Mouse (Mus musculus) adrenal gland, postnatal 25 days (tissue): ENCODE measurements around the gene Pip4k2b. TPM values are rescaled to one million over a fixed set of nuclear protein-coding genes. Genes with fewer than 3 reads are reported as not detected.
A peak's percentile ranks its signal among the peaks of the same experiment; 100 is the strongest.
"Not testable (repeated sequence)": the region's sequence is repeated elsewhere in the genome, so short reads cannot be mapped to it uniquely, and the experiment has no call there.

ENCODE experiments used
- DNase-seq: peaks from one replicate; pipeline ENCODE4 v3.0.0; 2021; ENCODE audit warnings: mixed read lengths
- total RNA-seq: library from RNA; stranded (reverse); gene quantifications from 2 replicates; pipeline ENCODE4 v1.2.3, GENCODE M21; 2021

Gene Pip4k2b
- total RNA-seq, 1 experiment from 2014 or later, result 30.7 TPM

GRCm38 (mm10) chr11:97753277-97753676 is 8.8 kb upstream of the Pip4k2b start:
- DNase-seq, result no peak

- no peak for DNase-seq
These were observed 4.0 kb upstream of the Pip4k2b start for GRCm38 (mm10) chr11:97748496-97748895.

GRCm38 (mm10) chr11:97747773-97748172 is 3.3 kb upstream of the Pip4k2b start:
- DNase-seq, result no peak

GRCm38 (mm10) chr11:97745331-97745721 is 822 bp upstream of the Pip4k2b start:
- DNase-seq, result no peak

- peak; percentile 98 for DNase-seq
These were observed 320 bp upstream of the Pip4k2b start for GRCm38 (mm10) chr11:97744718-97745330.

- DNase-seq, result no peak
These were observed 1.1 kb downstream of the Pip4k2b start for GRCm38 (mm10) chr11:97743423-97743822.

GRCm38 (mm10) chr11:97742591-97742990 is 1.9 kb downstream of the Pip4k2b start:
- DNase-seq, result no peak

- DNase-seq, result no peak
These were observed 2.3 kb downstream of the Pip4k2b start for GRCm38 (mm10) chr11:97742157-97742556.

- no peak for DNase-seq
These were observed 4.3 kb downstream of the Pip4k2b start for GRCm38 (mm10) chr11:97740190-97740589.

- no peak for DNase-seq
These were observed 5.3 kb downstream of the Pip4k2b start for GRCm38 (mm10) chr11:97739155-97739554.

GRCm38 (mm10) chr11:97738703-97739102 is 5.8 kb downstream of the Pip4k2b start:
- DNase-seq, result no peak

GRCm38 (mm10) chr11:97737600-97737999 is 6.9 kb downstream of the Pip4k2b start:
- no peak for DNase-seq

- no peak for DNase-seq
These were observed 7.9 kb downstream of the Pip4k2b start for GRCm38 (mm10) chr11:97736645-97737044.

- DNase-seq, result not testable (repeated sequence)
These were observed 9.7 kb downstream of the Pip4k2b start for GRCm38 (mm10) chr11:97734810-97735209.

GRCm38 (mm10) chr11:97733689-97734088 is 10.8 kb downstream of the Pip4k2b start:
- DNase-seq, result no peak

GRCm38 (mm10) chr11:97728730-97729129 is 15.8 kb downstream of the Pip4k2b start:
- no peak for DNase-seq

GRCm38 (mm10) chr11:97728311-97728710 is 16.2 kb downstream of the Pip4k2b start:
- no peak for DNase-seq

- no peak for DNase-seq
These were observed 20.8 kb downstream of the Pip4k2b start for GRCm38 (mm10) chr11:97723709-97724108.

- DNase-seq, result no peak
These were observed 23.2 kb downstream of the Pip4k2b start for GRCm38 (mm10) chr11:97721338-97721737.

GRCm38 (mm10) chr11:97719041-97719440 is 25.5 kb downstream of the Pip4k2b start:
- no peak for DNase-seq

- no peak for DNase-seq
These were observed 26.1 kb downstream of the Pip4k2b start for GRCm38 (mm10) chr11:97718281-97718860.

- DNase-seq, result no peak
These were observed 26.9 kb downstream of the Pip4k2b start for GRCm38 (mm10) chr11:97717369-97718280.

- no peak for DNase-seq
These were observed 28.5 kb downstream of the Pip4k2b start for GRCm38 (mm10) chr11:97716021-97716420.
